In genomic region chr2:144527821-144528174, GRCm38 (mm10) we compare ENCODE assay signal across 8 mouse cellular contexts. TPM values are rescaled to one million over a fixed set of nuclear protein-coding genes. Genes with fewer than 3 reads are reported as not detected.
DNase-seq lines count a peak whose midpoint lies in the region; ATAC-seq lines count a peak whose summit lies in the region.

No protein-coding gene starts in this region.

- H3K36me3 ChIP-seq in kidney, embryonic 14.5 days (ENCODE audit: control insufficient read depth, insufficient read depth, low read length), result peaks cover 18% of the 10 kb centered on the region
- peaks cover 9% of the 10 kb centered on the region for H3K36me3 ChIP-seq in hindbrain, embryonic 16.5 days (ENCODE audit: control insufficient read depth, insufficient read depth, low read length)
- peaks cover 21% of the 10 kb centered on the region for H3K36me3 ChIP-seq in midbrain, embryonic 14.5 days (ENCODE audit: control insufficient read depth, insufficient read depth, low read length)

- peak overlapping the region; percentile 87 for H3K27ac ChIP-seq in kidney, embryonic 14.5 days (ENCODE audit: low read depth, low read length)
- H3K27ac ChIP-seq in brown adipose tissue, adult 24 weeks (replicated peaks; ENCODE audit: low read depth, low read length), result peak overlapping the region; percentile 51
- H3K27ac ChIP-seq in hindbrain, embryonic 16.5 days (ENCODE audit: low read depth, low read length), result peak overlapping the region; percentile 98
- peak overlapping the region; percentile 98 for H3K27ac ChIP-seq in midbrain, embryonic 14.5 days (replicated peaks; ENCODE audit: low read depth, low read length)

- peak overlapping the region; percentile 91 for H3K9ac ChIP-seq in kidney, embryonic 14.5 days (ENCODE audit: low read depth, low read length)
- H3K9ac ChIP-seq in hindbrain, embryonic 16.5 days (ENCODE audit: low read depth, low read length), result peak overlapping the region; percentile 87
- peak overlapping the region; percentile 81 for H3K9ac ChIP-seq in midbrain, embryonic 14.5 days (replicated peaks; ENCODE audit: low read length)

- H3K4me2 ChIP-seq in kidney, embryonic 14.5 days (replicated peaks; ENCODE audit: low read depth, low read length), result peak overlapping the region; percentile 81
- peak overlapping the region; percentile 86 for H3K4me2 ChIP-seq in hindbrain, embryonic 16.5 days (ENCODE audit: low read length)
- peak overlapping the region; percentile 91 for H3K4me2 ChIP-seq in midbrain, embryonic 14.5 days (ENCODE audit: low read length)

- under 1% methylated on average over 25 of the region's 25 CpGs for WGBS in kidney, embryonic 14.5 days
- under 1% methylated on average over 25 of the region's 25 CpGs for WGBS in hindbrain, embryonic 16.5 days
- WGBS in midbrain, embryonic 14.5 days, result under 1% methylated on average over 25 of the region's 25 CpGs

- DNase-seq in kidney, adult 8-10 months, result no peak
- DNase-seq in midbrain, embryonic 14.5 days, result no peak
- no peak for DNase-seq in thymus, postnatal 36 days
- no peak for DNase-seq in frontal cortex, postnatal 36 days (ENCODE audit: low spot score in 2 of 2)
- DNase-seq in thymus, postnatal 25 days, result no peak

- no peaks in the 10 kb centered on the region for H3K9me3 ChIP-seq in kidney, embryonic 14.5 days (ENCODE audit: control insufficient read depth, low read length)
- no peaks in the 10 kb centered on the region for H3K9me3 ChIP-seq in hindbrain, embryonic 16.5 days (ENCODE audit: control insufficient read depth, low read length)
- no peaks in the 10 kb centered on the region for H3K9me3 ChIP-seq in midbrain, embryonic 14.5 days (ENCODE audit: control insufficient read depth, low read length)

- H3K4me1 ChIP-seq in kidney, embryonic 14.5 days (ENCODE audit: control insufficient read depth, insufficient read depth, low read length), result peaks cover 5% of the 10 kb centered on the region; the same call in 1 of the 2 replicates
- H3K4me1 ChIP-seq in brown adipose tissue, adult 24 weeks (ENCODE audit: control insufficient read depth, insufficient read depth, insufficient read length, low read length), result 0 out of 2 replicates have a peak, but pooled peaks cover 3% of the 10 kb centered on the region
- peaks cover 23% of the 10 kb centered on the region for H3K4me1 ChIP-seq in hindbrain, embryonic 16.5 days (ENCODE audit: control insufficient read depth, insufficient read depth, low read depth, low read length)
- H3K4me1 ChIP-seq in midbrain, embryonic 14.5 days (ENCODE audit: control insufficient read depth, insufficient read depth, low read length), result peaks cover 16% of the 10 kb centered on the region

- peak overlapping the region; percentile 63 for H3K4me3 ChIP-seq in kidney, embryonic 14.5 days (ENCODE audit: low read length)
- peak overlapping the region; percentile 82 for H3K4me3 ChIP-seq in brown adipose tissue, adult 24 weeks (ENCODE audit: insufficient read depth, low read depth, low read length)
- peak overlapping the region; percentile 98 for H3K4me3 ChIP-seq in hindbrain, embryonic 16.5 days (ENCODE audit: low read length)
- H3K4me3 ChIP-seq in midbrain, embryonic 14.5 days (replicated peaks; ENCODE audit: low read depth, low read length), result peak overlapping the region; percentile 89

- peak; percentile 59 for ATAC-seq in kidney, embryonic 14.5 days (ENCODE audit: low FRiP score, low TSS enrichment)
- ATAC-seq in hindbrain, embryonic 16.5 days, result peak; percentile 63
- ATAC-seq in midbrain, embryonic 14.5 days (ENCODE audit: low FRiP score, low TSS enrichment), result peak; percentile 38

- no peaks in the 10 kb centered on the region for H3K27me3 ChIP-seq in kidney, embryonic 14.5 days (ENCODE audit: control insufficient read depth, insufficient read depth, low read length)
- H3K27me3 ChIP-seq in hindbrain, embryonic 16.5 days (replicated peaks; ENCODE audit: control insufficient read depth, insufficient read depth, low read length), result no peaks in the 10 kb centered on the region
- H3K27me3 ChIP-seq in midbrain, embryonic 14.5 days (ENCODE audit: control insufficient read depth, insufficient read depth, low read length), result no peaks in the 10 kb centered on the region

RNA-seq across cellular contexts. Expression of gene Polr3f, which starts 0.3 kb away (rescaled TPM):
- polyA plus RNA-seq in kidney, embryonic 14.5 days (2014; fragmentation: Nextera tagmentation; extraction: Ambion mirVana), result 26.7 and 34.2 TPM in 2 replicates
- polyA plus RNA-seq in brown adipose tissue, adult 24 weeks (2012; ENCODE audit: insufficient read depth, insufficient read length, missing spikeins), result 6.3 and 6.7 TPM in 2 replicates
- 21.5 and 23.9 TPM in 2 replicates for polyA plus RNA-seq in hindbrain, embryonic 16.5 days (2015; fragmentation: Nextera tagmentation; extraction: Ambion mirVana)
- polyA plus RNA-seq in midbrain, embryonic 14.5 days (2014; fragmentation: Nextera tagmentation; extraction: Ambion mirVana), result 25.6 and 31.7 TPM in 2 replicates

RNA-seq across cellular contexts. Expression of gene Dzank1, which starts 0.6 kb away (rescaled TPM):
- 2.2 and 4.1 TPM in 2 replicates for polyA plus RNA-seq in kidney, embryonic 14.5 days (2014; fragmentation: Nextera tagmentation; extraction: Ambion mirVana)
- 0.38 and 1.4 TPM in 2 replicates for polyA plus RNA-seq in brown adipose tissue, adult 24 weeks (2012; ENCODE audit: insufficient read depth, insufficient read length, missing spikeins)
- polyA plus RNA-seq in hindbrain, embryonic 16.5 days (2015; fragmentation: Nextera tagmentation; extraction: Ambion mirVana), result 18.2 and 20.1 TPM in 2 replicates
- 13.1 and 16.6 TPM in 2 replicates for polyA plus RNA-seq in midbrain, embryonic 14.5 days (2014; fragmentation: Nextera tagmentation; extraction: Ambion mirVana)

RNA-seq across cellular contexts. Expression of gene Rbbp9, which starts 22.9 kb away (rescaled TPM):
- polyA plus RNA-seq in kidney, embryonic 14.5 days (2014; fragmentation: Nextera tagmentation; extraction: Ambion mirVana), result 67.1 and 84.7 TPM in 2 replicates
- polyA plus RNA-seq in brown adipose tissue, adult 24 weeks (2012; ENCODE audit: insufficient read depth, insufficient read length, missing spikeins), result 29.5 and 46.7 TPM in 2 replicates
- 53.8 and 54.5 TPM in 2 replicates for polyA plus RNA-seq in hindbrain, embryonic 16.5 days (2015; fragmentation: Nextera tagmentation; extraction: Ambion mirVana)
- polyA plus RNA-seq in midbrain, embryonic 14.5 days (2014; fragmentation: Nextera tagmentation; extraction: Ambion mirVana), result 55.6 and 64.4 TPM in 2 replicates

RNA-seq across cellular contexts. Expression of gene Sec23b, which starts 28.2 kb away (rescaled TPM):
- 59.9 and 93.5 TPM in 2 replicates for polyA plus RNA-seq in kidney, embryonic 14.5 days (2014; fragmentation: Nextera tagmentation; extraction: Ambion mirVana)
- polyA plus RNA-seq in brown adipose tissue, adult 24 weeks (2012; ENCODE audit: insufficient read depth, insufficient read length, missing spikeins), result 23.7 and 25.4 TPM in 2 replicates
- 67.1 and 70.9 TPM in 2 replicates for polyA plus RNA-seq in hindbrain, embryonic 16.5 days (2015; fragmentation: Nextera tagmentation; extraction: Ambion mirVana)
- 47.2 and 69.8 TPM in 2 replicates for polyA plus RNA-seq in midbrain, embryonic 14.5 days (2014; fragmentation: Nextera tagmentation; extraction: Ambion mirVana)
